Mouse (Mus musculus) yolk sac, embryonic 10.5 days (tissue): ENCODE measurements at regions not wholly inside any gene's neighbourhood (a gene's known extent, or its start where the extent isn't known, plus 50 kb on each side); places are given as distances from the start of the nearest gene placed in this dataset.

Experiments
- DNase-seq: peaks from one replicate; pipeline ENCODE4 v3.0.0-alpha.2; 2017; ENCODE audit warnings: low spot score

- no peak for DNase-seq
Measured at GRCm38 (mm10) chr7:40752195-40752594, 145.9 kb upstream of the Vstm2b start.

DNA sequence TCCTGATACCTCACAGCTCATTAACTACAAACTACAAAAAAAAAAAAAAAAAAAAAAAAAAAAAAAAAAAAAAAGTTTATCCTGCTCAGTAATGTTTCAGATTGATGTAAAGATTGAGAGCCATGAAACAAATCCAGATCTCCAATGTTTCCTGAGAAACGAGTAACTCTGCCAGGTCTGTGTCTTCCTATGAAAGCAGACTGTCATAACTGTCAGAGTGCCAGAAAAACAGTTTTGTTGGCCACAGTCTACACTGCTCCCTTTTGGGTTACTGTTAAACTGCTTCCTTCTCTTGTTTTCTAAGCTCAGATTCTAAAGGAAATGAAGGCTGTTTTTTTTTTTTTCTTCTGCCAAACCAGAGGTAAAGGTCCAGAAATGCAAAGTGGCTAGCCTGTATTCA lies 144.6 kb upstream of the Vstm2b start:
- DNase-seq, result no peak

DNA sequence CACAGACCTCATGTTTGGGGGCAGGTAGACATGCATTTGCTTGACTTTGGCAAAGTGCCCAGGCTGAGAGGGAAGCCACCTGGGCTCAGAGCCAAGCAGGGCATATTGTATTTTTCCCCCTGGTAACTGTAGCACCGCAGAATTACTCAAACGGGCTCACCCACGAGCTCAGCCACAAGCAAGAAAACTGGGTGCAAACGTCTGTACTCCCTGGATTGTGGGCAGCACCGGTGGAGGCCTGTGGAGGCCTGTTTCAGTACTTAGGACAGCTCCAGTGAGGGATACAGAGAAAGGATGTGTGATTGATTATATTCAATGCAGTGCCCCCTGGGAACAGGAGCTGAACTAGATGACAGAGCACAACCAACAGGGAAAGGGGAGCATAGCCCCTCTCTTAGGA lies 135.6 kb upstream of the Vstm2b start:
- DNase-seq, result no peak

DNA sequence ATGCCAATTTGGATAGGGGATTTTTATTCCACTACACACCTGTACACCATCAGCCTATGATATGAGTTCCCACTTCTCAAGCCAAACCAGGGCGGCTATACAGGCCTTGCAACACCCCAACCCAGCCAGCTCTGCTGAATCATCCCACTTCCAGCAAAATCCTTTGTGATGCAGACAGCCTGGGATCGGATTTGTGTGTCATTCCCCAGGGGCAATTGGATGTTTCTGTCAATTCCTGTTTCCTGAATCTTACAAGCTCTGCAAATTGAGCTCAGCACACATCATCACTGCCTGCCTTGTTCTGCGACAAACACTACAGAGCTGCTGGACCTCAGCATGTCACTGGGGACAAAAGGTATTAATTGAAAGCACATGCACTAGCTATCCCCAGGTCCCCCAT lies 132.0 kb upstream of the Vstm2b start:
- DNase-seq, result no peak

DNA sequence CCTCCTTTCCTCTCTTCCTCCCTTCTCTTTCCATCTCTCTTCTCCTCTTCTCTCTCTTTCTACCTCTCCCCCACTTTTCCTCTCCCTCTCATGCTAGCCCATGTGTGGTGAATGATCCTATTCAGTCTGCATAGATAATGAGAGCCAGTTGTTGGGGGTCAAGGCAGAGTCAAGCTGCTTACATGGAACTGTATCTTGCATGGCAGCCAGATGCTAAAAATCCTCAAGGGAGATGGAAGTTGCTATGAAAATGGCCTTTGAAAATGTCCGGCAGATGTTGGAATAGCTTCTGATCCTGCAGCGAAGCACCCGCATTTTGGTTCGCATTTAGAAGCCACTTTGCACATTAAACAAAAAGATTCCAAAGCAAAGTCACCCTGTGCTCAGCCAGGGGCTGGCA lies 121.9 kb upstream of the Vstm2b start:
- no peak for DNase-seq

DNA sequence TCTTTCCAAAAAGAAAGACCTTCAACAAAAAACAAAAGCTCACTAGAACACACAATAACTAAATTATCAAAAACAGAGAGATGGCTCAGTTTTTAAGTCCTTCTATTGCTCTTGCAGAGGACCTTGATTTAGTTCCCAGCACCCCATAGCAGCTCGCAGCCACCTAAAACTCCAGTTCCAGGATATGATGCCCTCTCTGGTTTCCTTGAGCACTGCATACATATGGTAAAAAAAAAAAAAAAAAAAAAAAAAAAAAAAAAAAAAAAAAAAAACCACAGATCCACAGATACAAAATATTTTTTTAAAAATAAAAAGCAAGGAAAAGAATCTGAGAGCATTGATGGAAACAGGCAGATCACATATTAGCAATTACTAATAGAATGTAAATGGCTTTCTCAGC lies 113.2 kb upstream of the Vstm2b start:
- no peak for DNase-seq

DNA sequence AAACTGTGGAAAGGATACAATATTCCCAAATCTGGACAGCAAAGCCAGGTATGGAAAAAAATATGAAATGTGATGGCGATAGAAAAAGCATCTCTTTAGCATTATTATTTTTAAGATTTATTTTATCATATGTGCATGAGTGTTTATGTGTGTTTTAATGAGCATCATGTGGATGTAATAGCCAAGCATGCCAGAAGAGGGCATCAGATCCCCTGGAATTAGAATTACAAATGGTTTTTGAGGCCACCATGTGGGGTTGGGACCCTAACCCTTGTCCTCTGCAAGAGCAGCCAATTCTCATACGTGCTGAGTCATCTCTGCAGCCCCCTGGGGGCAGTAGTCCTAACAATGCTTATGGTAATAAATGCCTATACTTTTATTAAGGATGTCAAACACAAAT lies 111.4 kb upstream of the Vstm2b start:
- no peak for DNase-seq

DNA sequence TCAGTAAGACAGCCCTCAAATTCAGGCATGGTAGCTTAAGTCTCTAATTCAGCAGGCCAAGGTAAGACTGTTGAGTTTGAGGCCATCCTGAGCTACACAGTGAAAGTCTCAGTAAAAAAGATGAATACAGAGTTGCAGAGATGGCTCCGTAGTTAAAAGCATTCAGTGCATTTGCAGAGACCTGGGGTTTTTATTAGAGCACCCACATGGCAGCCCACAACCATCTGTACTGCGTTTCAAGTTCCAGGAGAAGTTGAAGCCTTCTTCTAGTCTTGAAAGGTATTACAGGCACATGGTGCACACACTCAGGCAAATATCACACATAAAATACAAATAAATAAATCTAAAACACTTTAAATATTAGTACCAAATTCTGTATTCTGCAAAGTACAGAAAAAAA lies 109.6 kb upstream of the Vstm2b start:
- DNase-seq, result no peak

- DNase-seq, result no peak
Measured at GRCm38 (mm10) chr7:40794458-40795207, 103.5 kb upstream of the Vstm2b start.

DNA sequence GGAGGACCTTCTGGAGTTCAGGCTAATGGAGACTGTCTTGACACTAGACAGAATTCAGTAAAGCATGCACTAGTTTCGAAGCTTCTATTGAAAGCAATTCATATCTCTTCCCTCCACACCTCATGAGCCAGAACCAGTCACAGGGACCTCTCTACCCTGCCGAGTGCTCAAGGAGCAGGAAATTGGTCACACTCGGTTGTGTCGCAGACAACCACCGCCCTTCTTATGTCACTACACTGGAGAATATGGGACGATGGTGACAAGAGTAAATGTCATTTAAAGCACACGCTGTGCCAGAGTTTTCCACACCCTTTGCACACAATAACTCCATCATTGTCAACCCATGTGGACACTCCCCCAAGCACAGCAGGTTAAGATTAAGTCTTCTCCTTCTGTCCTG lies 98.3 kb upstream of the Vstm2b start:
- DNase-seq, result no peak

DNA sequence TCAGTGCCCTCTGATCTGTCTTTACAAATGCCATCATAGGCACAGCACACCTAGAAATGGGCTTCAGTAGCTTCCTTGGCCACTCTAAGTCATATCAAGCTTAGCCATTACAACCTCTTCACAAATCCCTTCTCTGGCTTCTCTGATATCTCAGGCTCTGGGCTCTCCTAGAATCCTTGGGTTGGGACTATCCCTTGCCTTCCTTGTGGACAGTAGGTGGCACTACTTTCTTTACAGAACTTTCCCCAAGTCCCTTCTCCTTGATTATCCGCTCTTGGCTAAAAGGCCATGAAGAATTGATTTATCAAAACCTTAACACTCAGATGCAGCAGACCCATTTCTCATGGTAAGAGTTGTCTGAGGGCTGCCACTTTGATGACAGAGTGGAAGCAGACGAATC lies 96.8 kb upstream of the Vstm2b start:
- DNase-seq, result no peak

DNA sequence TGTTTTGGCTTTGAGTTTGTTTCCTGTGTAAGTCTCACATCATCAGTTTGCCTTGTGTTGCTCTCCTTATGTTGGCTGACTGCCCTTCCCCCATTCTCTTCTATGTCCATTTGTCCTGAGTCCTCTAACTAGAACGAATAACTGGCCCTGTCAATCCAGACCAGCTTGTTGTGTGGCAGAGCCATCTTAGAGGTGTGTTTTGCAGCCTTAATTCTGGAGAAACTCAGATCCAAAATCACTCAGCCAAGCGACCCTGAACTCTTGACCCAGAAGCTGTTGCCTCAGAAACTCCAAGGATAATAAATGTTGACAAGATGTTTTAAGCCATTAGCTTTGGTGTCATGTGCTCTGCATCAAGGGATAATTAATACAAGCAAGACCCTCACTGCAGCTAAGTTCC lies 92.9 kb upstream of the Vstm2b start:
- no peak for DNase-seq

DNA sequence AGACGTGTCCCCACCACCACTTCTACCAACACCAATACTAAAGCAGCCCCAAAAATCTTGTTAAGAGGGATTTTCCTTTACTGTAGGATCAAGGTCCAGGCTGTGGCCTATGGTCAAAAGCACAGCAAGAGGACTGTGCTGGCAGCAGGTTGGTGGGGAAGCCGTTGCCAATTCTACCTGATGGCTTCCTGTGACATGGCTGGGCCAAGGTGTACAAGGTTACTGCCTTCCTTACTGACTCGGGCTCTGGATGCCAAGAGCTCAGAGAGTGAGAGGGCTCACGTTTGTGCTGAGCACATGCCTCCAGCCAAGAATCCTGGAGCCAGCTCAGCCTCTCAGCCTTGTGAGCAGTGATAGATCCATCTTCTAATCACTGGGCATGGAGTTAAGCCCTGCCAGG lies 92.3 kb upstream of the Vstm2b start:
- no peak for DNase-seq

DNA sequence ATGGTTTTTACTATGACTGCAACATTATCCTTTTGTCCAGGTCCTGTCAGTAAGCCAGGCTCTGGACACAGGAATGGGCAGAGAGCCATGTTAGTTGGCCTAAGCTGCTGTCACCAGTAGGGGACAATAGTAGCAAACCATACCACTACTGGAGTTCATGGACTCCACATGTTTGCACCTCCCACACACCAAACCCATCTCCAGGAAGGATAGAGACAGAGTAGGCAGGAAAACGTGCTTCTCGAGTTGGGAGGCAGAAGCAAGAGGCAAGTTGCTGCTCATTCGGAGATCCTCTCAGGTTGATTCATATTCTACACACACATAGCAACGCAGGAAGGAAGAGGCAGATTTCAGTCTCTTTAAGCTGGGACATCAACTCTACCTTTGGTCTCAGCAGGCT lies 85.2 kb upstream of the Vstm2b start:
- DNase-seq, result no peak

GRCm38 (mm10) chr7:40825141-40825742 lies 72.9 kb upstream of the Vstm2b start:
- DNase-seq, result no peak

DNA sequence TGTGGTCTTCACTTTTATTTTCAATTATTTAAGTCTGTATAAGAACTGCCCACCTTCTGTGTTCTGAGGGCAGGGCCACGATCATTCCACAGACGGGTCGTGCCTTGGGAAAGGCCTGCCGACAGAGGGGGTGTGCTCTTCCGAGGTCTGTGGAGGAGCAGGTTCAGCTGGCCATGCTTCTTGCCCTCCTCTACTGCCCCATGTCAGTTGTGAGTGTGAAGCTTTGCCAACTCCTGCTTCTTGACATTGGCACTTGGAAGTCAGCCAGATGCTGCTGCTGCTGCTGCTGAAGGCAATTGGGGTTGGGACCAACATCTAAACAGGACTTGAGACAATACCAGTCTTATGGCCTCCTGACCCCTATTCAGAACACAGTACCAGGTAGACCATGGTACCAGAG lies 68.6 kb upstream of the Vstm2b start:
- no peak for DNase-seq

DNA sequence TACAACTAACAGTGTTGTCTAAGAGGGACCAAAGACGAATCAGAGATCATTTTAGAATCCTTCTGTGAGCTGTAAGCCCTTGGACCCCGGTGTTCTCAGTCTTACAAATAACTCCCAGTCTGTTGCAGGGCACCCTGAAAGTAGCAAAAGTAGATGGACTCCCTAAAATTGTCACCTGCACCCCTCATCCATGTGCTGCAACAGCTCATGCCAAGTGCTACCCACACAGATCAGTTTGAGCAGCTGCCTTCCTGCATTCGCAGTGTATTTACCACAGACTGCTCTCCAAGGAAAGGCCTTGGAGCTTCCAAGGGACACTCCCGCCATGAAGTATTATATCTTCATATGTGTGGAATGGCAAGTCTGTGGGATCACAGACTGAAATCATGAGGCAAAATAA lies 66.5 kb upstream of the Vstm2b start:
- no peak for DNase-seq

DNA sequence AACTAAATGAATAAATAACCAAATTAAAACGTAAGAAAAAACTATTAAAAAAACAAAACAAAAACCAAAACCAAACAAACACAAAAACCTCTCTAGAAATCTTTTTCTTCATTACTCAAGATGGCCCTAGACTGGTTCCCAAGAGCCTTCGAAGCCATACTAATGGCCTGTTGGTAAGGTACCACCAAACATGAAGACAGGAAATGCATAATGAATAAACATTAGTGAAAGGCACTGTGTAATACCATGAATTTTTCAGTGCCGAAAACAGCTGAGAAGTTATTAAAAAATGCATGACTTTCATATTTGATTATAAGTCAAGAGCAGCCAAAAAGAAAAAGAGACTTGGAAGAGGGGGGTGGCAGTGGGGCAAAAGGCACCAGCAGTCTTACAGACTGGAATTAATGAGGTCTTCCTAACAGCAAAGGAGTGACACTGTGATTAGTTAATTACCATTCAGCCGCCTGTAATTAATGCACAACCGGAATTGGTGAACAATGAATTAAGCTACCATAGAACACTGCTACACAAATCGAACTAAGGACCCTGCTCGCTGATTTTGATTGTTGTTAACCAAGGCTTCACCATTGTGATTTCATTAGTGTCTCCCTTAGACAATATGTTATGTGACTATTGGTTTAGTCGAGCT lies 55.7 kb upstream of the Vstm2b start:
- DNase-seq, result no peak

DNA sequence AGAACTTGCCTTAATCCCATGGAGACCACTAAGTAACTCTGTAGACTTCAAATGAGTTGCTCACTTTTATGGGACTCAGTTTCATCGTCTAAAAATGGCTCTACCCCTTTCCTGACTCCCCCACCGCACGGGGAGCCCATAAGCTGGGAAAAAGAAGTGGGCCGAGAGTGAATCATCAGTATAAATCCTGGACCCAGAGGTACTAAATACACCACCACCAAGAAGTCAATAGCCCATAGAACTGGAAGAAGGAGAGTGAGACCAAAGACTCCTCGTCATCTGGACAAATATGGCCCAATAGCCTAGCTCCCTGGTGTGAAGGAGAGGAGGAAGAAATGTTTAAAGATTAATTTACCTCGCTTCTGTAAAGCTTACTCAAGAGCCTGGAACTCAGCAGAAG lies 51.6 kb upstream of the Vstm2b start:
- no peak for DNase-seq
